Mouse (Mus musculus): ENCODE measurements at regions not wholly inside any gene's neighbourhood (a gene's known extent, or its start where the extent isn't known, plus 50 kb on each side); places are given as distances from the start of the nearest gene placed in this dataset.

- DNase-seq (ENCODE audit: low spot score in 2 of 2), result no peak
- no peak for TF ChIP-seq CTCF (conservative IDR thresholded peaks at IDR 0.05)
- no peak overlapping the region for H3K27ac ChIP-seq
- no peak overlapping the region for H3K4me3 ChIP-seq
These were observed 130.6 kb upstream of the Cited2 start for GRCm38 (mm10) chr10:17592387-17592786.

GRCm38 (mm10) chr10:17596126-17596525, 126.9 kb upstream of the Cited2 start:
- DNase-seq (ENCODE audit: low spot score in 2 of 2), result no peak
- H3K4me3 ChIP-seq, result no peak overlapping the region
- TF ChIP-seq CTCF (conservative IDR thresholded peaks at IDR 0.05), result no peak
- no peak overlapping the region for H3K27ac ChIP-seq

GRCm38 (mm10) chr10:17596743-17597142, 126.3 kb upstream of the Cited2 start:
- DNase-seq (ENCODE audit: low spot score in 2 of 2), result no peak
- no peak for TF ChIP-seq CTCF (conservative IDR thresholded peaks at IDR 0.05)
- H3K4me3 ChIP-seq, result no peak overlapping the region
- no peak overlapping the region for H3K27ac ChIP-seq

- TF ChIP-seq CTCF (conservative IDR thresholded peaks at IDR 0.05), result no peak
- no peak overlapping the region for H3K27ac ChIP-seq
- H3K4me3 ChIP-seq, result peak overlapping the region; percentile 46
- peak; percentile 29 to 32 for DNase-seq (ENCODE audit: low spot score in 2 of 2)
These were observed 123.8 kb upstream of the Cited2 start for GRCm38 (mm10) chr10:17599246-17599645.

GRCm38 (mm10) chr10:17599831-17600761, 122.9 kb upstream of the Cited2 start:
- no peak overlapping the region for H3K4me3 ChIP-seq
- no peak overlapping the region for H3K27ac ChIP-seq
- no peak for DNase-seq (ENCODE audit: low spot score in 2 of 2)
- TF ChIP-seq CTCF (conservative IDR thresholded peaks at IDR 0.05), result no peak

GRCm38 (mm10) chr10:17600762-17601108, 122.3 kb upstream of the Cited2 start:
- Histone ChIP-seq H3K27ac (no peak overlapping the region), H3K4me3 (no peak overlapping the region)
- no peak for TF ChIP-seq CTCF (conservative IDR thresholded peaks at IDR 0.05)
- no peak for DNase-seq (ENCODE audit: low spot score in 2 of 2)

GRCm38 (mm10) chr10:17602446-17602845, 120.6 kb upstream of the Cited2 start:
- Histone ChIP-seq H3K4me3 (no peak overlapping the region), H3K27ac (no peak overlapping the region)
- TF ChIP-seq CTCF (conservative IDR thresholded peaks at IDR 0.05), result no peak
- no peak for DNase-seq (ENCODE audit: low spot score in 2 of 2)

GRCm38 (mm10) chr10:17608220-17608619, 114.8 kb upstream of the Cited2 start:
- Histone ChIP-seq H3K4me3 (no peak overlapping the region), H3K27ac (no peak overlapping the region)
- DNase-seq (ENCODE audit: low spot score in 2 of 2), result peak in 1 of 2 experiments; percentile 10
- no peak for TF ChIP-seq CTCF (conservative IDR thresholded peaks at IDR 0.05)

GRCm38 (mm10) chr10:17610592-17610991, 112.4 kb upstream of the Cited2 start:
- Histone ChIP-seq H3K27ac (no peak overlapping the region), H3K4me3 (no peak overlapping the region)
- TF ChIP-seq CTCF (conservative IDR thresholded peaks at IDR 0.05), result no peak
- no peak for DNase-seq (ENCODE audit: low spot score in 2 of 2)

- no peak overlapping the region for H3K27ac ChIP-seq
- DNase-seq (ENCODE audit: low spot score in 2 of 2), result no peak
- no peak for TF ChIP-seq CTCF (conservative IDR thresholded peaks at IDR 0.05)
- H3K4me3 ChIP-seq, result no peak overlapping the region
These were observed 109.7 kb upstream of the Cited2 start for GRCm38 (mm10) chr10:17613281-17613680.

GRCm38 (mm10) chr10:17618024-17618423, 105.0 kb upstream of the Cited2 start:
- Histone ChIP-seq H3K4me3 (no peak overlapping the region), H3K27ac (no peak overlapping the region)
- DNase-seq (ENCODE audit: low spot score in 2 of 2), result no peak
- no peak for TF ChIP-seq CTCF (conservative IDR thresholded peaks at IDR 0.05)

GRCm38 (mm10) chr10:17619617-17620016, 103.4 kb upstream of the Cited2 start:
- TF ChIP-seq CTCF (conservative IDR thresholded peaks at IDR 0.05), result no peak
- Histone ChIP-seq H3K27ac (no peak overlapping the region), H3K4me3 (no peak overlapping the region)

GRCm38 (mm10) chr10:17621703-17622385, 101.2 kb upstream of the Cited2 start:
- no peak for TF ChIP-seq CTCF (conservative IDR thresholded peaks at IDR 0.05)
- H3K27ac ChIP-seq, result no peak overlapping the region
- no peak overlapping the region for H3K4me3 ChIP-seq
- no peak for DNase-seq (ENCODE audit: low spot score in 2 of 2)

More at GRCm38 (mm10) chr10:17619617-17620016, 103.4 kb upstream of the Cited2 start:
- no peak for DNase-seq (ENCODE audit: low spot score in 2 of 2)

Data from layer of hippocampus, adult 2 months (tissue).